Mouse (Mus musculus) cortical plate, adult 2 months (tissue): ENCODE results near the gene Trmt10a.

Experiments
- CTCF ChIP-seq: fragments of 200-500 bp; IDR thresholded peaks from 2 replicates; pipeline ENCODE4 v1.5.1; 2011; ENCODE audit warnings: mild to moderate bottlenecking, control low read depth, low read length; ENCODE audit not compliant: insufficient read depth; ENCODE audit errors: extremely low read depth
- POLR2A ChIP-seq: fragments of 200-500 bp; IDR thresholded peaks from 2 replicates; pipeline ENCODE4 v1.6.1; 2011; ENCODE audit warnings: mild to moderate bottlenecking, low read length, control low read depth; ENCODE audit not compliant: insufficient read depth; ENCODE audit errors: extremely low read depth

GRCm38 (mm10) chr3:138161623-138162022, 18.4 kb downstream of the Trmt10a start:
- TF ChIP-seq CTCF (no peak), POLR2A (no peak)
